Mouse (Mus musculus) myocyte (in vitro differentiated cells): ENCODE measurements around the gene Caln1.

Experiments used
- CEBPB ChIP-seq: IDR thresholded peaks from 2 replicates; pipeline ENCODE4 v1.6.1; 2011; ENCODE audit warnings: mild to moderate bottlenecking, moderate library complexity; ENCODE audit not compliant: poor library complexity, insufficient read depth, severe bottlenecking
- MYOG ChIP-seq, 3 experiments: IDR thresholded peaks; one replicate each; pipeline ENCODE4 v1.6.1; 2011; ENCODE audit warnings: control low read depth in 2 of 3, low read depth in 2 of 3, mild to moderate bottlenecking in 2 of 3; ENCODE audit not compliant: insufficient read length in 2 of 3, control insufficient read depth in 1 of 3, insufficient read depth in 1 of 3
- POLR2A ChIP-seq: IDR thresholded peaks from one replicate; pipeline ENCODE4 v1.6.1; 2011; ENCODE audit warnings: low read depth, mild to moderate bottlenecking, control low read depth, moderate library complexity; ENCODE audit not compliant: insufficient read length
- POLR2AphosphoS2 ChIP-seq: IDR thresholded peaks from one replicate; pipeline ENCODE4 v1.6.1; 2011; ENCODE audit warnings: low read depth, control low read depth; ENCODE audit not compliant: insufficient read length
- TCF12 ChIP-seq: IDR thresholded peaks from one replicate; pipeline ENCODE4 v1.6.1; 2011; ENCODE audit warnings: mild to moderate bottlenecking, control low read depth; ENCODE audit not compliant: poor library complexity, insufficient read depth, severe bottlenecking

GRCm38 (mm10) chr5:130335462-130335861, 33.8 kb upstream of the Caln1 start:
- TF ChIP-seq POLR2AphosphoS2 (no peak), MYOG (IDR thresholded peaks at IDR 0.05; ENCODE audit: control insufficient read depth in 1 of 3, insufficient read depth in 1 of 3, insufficient read length in 2 of 3, low read depth in 2 of 3) (no peak), POLR2A (no peak), CEBPB (no peak), TCF12 (no peak)
